Mouse (Mus musculus) embryonic facial prominence, embryonic 14.5 days (tissue): ENCODE measurements at regions not wholly inside any gene's neighbourhood (a gene's known extent, or its start where the extent isn't known, plus 50 kb on each side); places are given as distances from the start of the nearest gene placed in this dataset.

Experiments
- ATAC-seq: fragments of 200-750 bp; cut with Nextera tagmentation; 2 replicates; pipeline ENCODE4 v1.8.0; 2017; ENCODE audit warnings: low read depth, moderate number of reproducible peaks, moderate TSS enrichment
- DNase-seq: peaks from one replicate; pipeline ENCODE4 v3.0.0-alpha.2; 2015; ENCODE audit warnings: low spot score
- H3K27ac ChIP-seq: fragments of 300-500 bp; sonication (generic); replicated peaks from 2 replicates; pipeline ENCODE4 v1.5.1; 2014; ENCODE audit warnings: low read depth, mild to moderate bottlenecking, low read length, moderate library complexity
- H3K27me3 ChIP-seq: fragments of 300-500 bp; sonication (generic); replicated peaks from 2 replicates; pipeline ENCODE4 v1.6.1; 2014; ENCODE audit warnings: low read length; ENCODE audit not compliant: control insufficient read depth, insufficient read depth
- H3K36me3 ChIP-seq: fragments of 300-500 bp; sonication (generic); 2 replicates; pipeline ENCODE4 v1.6.1; 2014; ENCODE audit warnings: low read length, mixed read lengths; ENCODE audit not compliant: control insufficient read depth, insufficient read depth
- H3K4me1 ChIP-seq: fragments of 300-500 bp; sonication (generic); 2 replicates; pipeline ENCODE4 v1.6.1; 2014; ENCODE audit warnings: antibody characterized with exemption, low read length; ENCODE audit not compliant: control insufficient read depth, insufficient read depth
- H3K4me2 ChIP-seq: fragments of 300-500 bp; sonication (generic); 2 replicates; pipeline ENCODE4 v1.6.1; 2014; ENCODE audit warnings: low read depth, mild to moderate bottlenecking, low read length, moderate library complexity, mixed read lengths
- H3K4me3 ChIP-seq: fragments of 300-500 bp; sonication (generic); 2 replicates; pipeline ENCODE4 v1.5.1; 2014; ENCODE audit warnings: low read depth, mild to moderate bottlenecking, low read length
- H3K9ac ChIP-seq: fragments of 300-500 bp; sonication (generic); 2 replicates; pipeline ENCODE4 v1.6.1; 2014; ENCODE audit warnings: low read depth, mild to moderate bottlenecking, low read length, moderate library complexity, mixed read lengths
- H3K9me3 ChIP-seq: fragments of 300-500 bp; sonication (generic); 2 replicates; pipeline ENCODE4 v1.6.1; 2016; ENCODE audit warnings: low read length; ENCODE audit not compliant: control insufficient read depth
- WGBS: fragments of 180-500 bp; shearing (Covaris S2); extraction: QIAGEN DNeasy Blood & Tissue Kit; methylation state at CpG from one replicate; pipeline ENCODE4 v1.1.7; 2014; 5-methylcytosine and 5-hydroxymethylcytosine counted together

GRCm38 (mm10) chr1:83583041-83583440, 175.0 kb upstream of the Sphkap start:
- no peak for DNase-seq
- no peak overlapping the region for H3K27ac ChIP-seq
- no peak for ATAC-seq
- no peaks in the 10 kb centered on the region for H3K4me1 ChIP-seq
- no peak overlapping the region for H3K4me3 ChIP-seq
- no peaks in the 10 kb centered on the region for H3K9me3 ChIP-seq
- H3K36me3 ChIP-seq = no peaks in the 10 kb centered on the region
- WGBS = 82% methylated on average over 4 of the region's 4 CpGs
- H3K9ac ChIP-seq = no peak overlapping the region
- H3K4me2 ChIP-seq = no peak overlapping the region
- H3K27me3 ChIP-seq = no peaks in the 10 kb centered on the region

GRCm38 (mm10) chr1:83569991-83570390, 162.0 kb upstream of the Sphkap start:
- no peaks in the 10 kb centered on the region for H3K36me3 ChIP-seq
- DNase-seq (no peak), ATAC-seq (no peak)
- no peak overlapping the region for H3K27ac ChIP-seq
- no peaks in the 10 kb centered on the region for H3K4me1 ChIP-seq
- 88% methylated on average over 5 of the region's 5 CpGs for WGBS
- H3K4me3 ChIP-seq = no peak overlapping the region
- H3K27me3 ChIP-seq = no peaks in the 10 kb centered on the region
- no peak overlapping the region for H3K4me2 ChIP-seq
- no peak overlapping the region for H3K9ac ChIP-seq
- no peaks in the 10 kb centered on the region for H3K9me3 ChIP-seq

GRCm38 (mm10) chr1:83568746-83569145, 160.7 kb upstream of the Sphkap start:
- no peak for DNase-seq
- H3K4me3 ChIP-seq = no peak overlapping the region
- no peak overlapping the region for H3K27ac ChIP-seq
- no peaks in the 10 kb centered on the region for H3K4me1 ChIP-seq
- H3K4me2 ChIP-seq = no peak overlapping the region
- 83% methylated on average over 1 of the region's 1 CpGs for WGBS
- H3K9me3 ChIP-seq = no peaks in the 10 kb centered on the region
- H3K9ac ChIP-seq = no peak overlapping the region
- no peaks in the 10 kb centered on the region for H3K36me3 ChIP-seq
- no peak for ATAC-seq
- no peaks in the 10 kb centered on the region for H3K27me3 ChIP-seq

GRCm38 (mm10) chr1:83551617-83552016, 143.6 kb upstream of the Sphkap start:
- Histone ChIP-seq H3K4me2 (no peak overlapping the region), H3K27ac (no peak overlapping the region), H3K27me3 (no peaks in the 10 kb centered on the region), H3K36me3 (no peaks in the 10 kb centered on the region), H3K9ac (no peak overlapping the region), H3K4me3 (no peak overlapping the region), H3K4me1 (no peaks in the 10 kb centered on the region), H3K9me3 (no peaks in the 10 kb centered on the region)
- ATAC-seq (no peak), DNase-seq (no peak)

- H3K9me3 ChIP-seq = peaks cover 4% of the 10 kb centered on the region; the same call in 1 of the 2 replicates
- H3K27ac ChIP-seq = no peak overlapping the region
- no peaks in the 10 kb centered on the region for H3K27me3 ChIP-seq
- ATAC-seq (no peak), DNase-seq (no peak)
- no peak overlapping the region for H3K4me3 ChIP-seq
- no peak overlapping the region for H3K4me2 ChIP-seq
- H3K9ac ChIP-seq = no peak overlapping the region
- no peaks in the 10 kb centered on the region for H3K36me3 ChIP-seq
- H3K4me1 ChIP-seq = no peaks in the 10 kb centered on the region
These were observed 127.5 kb upstream of the Sphkap start for GRCm38 (mm10) chr1:83535461-83535860.

- 54% methylated on average over 1 of the region's 1 CpGs for WGBS
- no peak for DNase-seq
These were observed 119.8 kb upstream of the Sphkap start for GRCm38 (mm10) chr1:83527803-83528202.

GRCm38 (mm10) chr1:83509356-83509755, 101.4 kb upstream of the Sphkap start:
- no peak overlapping the region for H3K27ac ChIP-seq
- H3K9ac ChIP-seq = no peak overlapping the region
- no peak overlapping the region for H3K4me3 ChIP-seq
- H3K9me3 ChIP-seq = no peaks in the 10 kb centered on the region
- no peaks in the 10 kb centered on the region for H3K36me3 ChIP-seq
- no peaks in the 10 kb centered on the region for H3K4me1 ChIP-seq
- DNase-seq = no peak
- no peak for ATAC-seq
- H3K4me2 ChIP-seq = no peak overlapping the region
- 79% methylated on average over 5 of the region's 5 CpGs for WGBS
- no peaks in the 10 kb centered on the region for H3K27me3 ChIP-seq

More at GRCm38 (mm10) chr1:83527803-83528202, 119.8 kb upstream of the Sphkap start:
- no peak for ATAC-seq
- no peaks in the 10 kb centered on the region for H3K9me3 ChIP-seq
- no peak overlapping the region for H3K9ac ChIP-seq
- H3K4me2 ChIP-seq = no peak overlapping the region
- no peaks in the 10 kb centered on the region for H3K36me3 ChIP-seq
- H3K27ac ChIP-seq = no peak overlapping the region
- no peaks in the 10 kb centered on the region for H3K27me3 ChIP-seq
- H3K4me3 ChIP-seq = no peak overlapping the region
- no peaks in the 10 kb centered on the region for H3K4me1 ChIP-seq

GRCm38 (mm10) chr1:83505386-83505785, 97.4 kb upstream of the Sphkap start:
- Histone ChIP-seq H3K27me3 (no peaks in the 10 kb centered on the region), H3K4me3 (no peak overlapping the region), H3K4me1 (no peaks in the 10 kb centered on the region), H3K9me3 (no peaks in the 10 kb centered on the region), H3K9ac (no peak overlapping the region), H3K27ac (no peak overlapping the region), H3K4me2 (no peak overlapping the region), H3K36me3 (no peaks in the 10 kb centered on the region)
- WGBS = 60% methylated on average over 2 of the region's 2 CpGs
- ATAC-seq (no peak), DNase-seq (no peak)

- ATAC-seq (no peak), DNase-seq (no peak)
- 76% methylated on average over 2 of the region's 2 CpGs for WGBS
These were observed 88.9 kb upstream of the Sphkap start for GRCm38 (mm10) chr1:83496888-83497287.

More at GRCm38 (mm10) chr1:83496888-83497287, 88.9 kb upstream of the Sphkap start:
- Histone ChIP-seq H3K4me3 (no peak overlapping the region), H3K27ac (no peak overlapping the region), H3K27me3 (no peaks in the 10 kb centered on the region), H3K4me1 (no peaks in the 10 kb centered on the region), H3K9ac (no peak overlapping the region), H3K36me3 (no peaks in the 10 kb centered on the region), H3K4me2 (no peak overlapping the region), H3K9me3 (no peaks in the 10 kb centered on the region)
